Mouse (Mus musculus) spleen, adult 2 months (tissue): ENCODE data around the gene Eef1akmt1. TPM values are rescaled to one million over a fixed set of nuclear protein-coding genes. Genes with fewer than 3 reads are reported as not detected.

Experiments
- DNase-seq, 2 experiments: peaks; one replicate each; pipeline versions ENCODE4 v3.0.0 to v3.0.0-alpha.2; 2012 to 2021; ENCODE audit warnings: low spot score in 2 of 2, low read depth in 1 of 2
- H3K27ac ChIP-seq: fragments of 200-500 bp; 2 replicates; pipeline ENCODE4 v1.5.1; 2012; ENCODE audit warnings: low read length, inconsistent platforms; ENCODE audit not compliant: insufficient read depth
- H3K27me3 ChIP-seq: fragments of 200-500 bp; 2 replicates; pipeline ENCODE4 v1.6.1; 2012; ENCODE audit warnings: mild to moderate bottlenecking, moderate library complexity, low read length, inconsistent platforms; ENCODE audit not compliant: control insufficient read depth, insufficient read depth
- H3K36me3 ChIP-seq: fragments of 200-500 bp; 2 replicates; pipeline ENCODE4 v1.6.1; 2012; ENCODE audit warnings: mild to moderate bottlenecking, low read length, inconsistent platforms; ENCODE audit not compliant: control insufficient read depth, insufficient read depth
- H3K4me1 ChIP-seq: fragments of 200-500 bp; 2 replicates; pipeline ENCODE4 v1.6.1; 2011; ENCODE audit warnings: inconsistent platforms; ENCODE audit not compliant: control insufficient read depth, insufficient read depth, insufficient read length
- H3K4me3 ChIP-seq: fragments of 200-500 bp; 2 replicates; pipeline ENCODE4 v1.5.1; 2011; ENCODE audit warnings: mild to moderate bottlenecking, inconsistent platforms; ENCODE audit not compliant: insufficient read depth, insufficient read length; ENCODE audit errors: extremely low read depth
- CTCF ChIP-seq: fragments of 200-500 bp; IDR thresholded peaks from 2 replicates; pipeline ENCODE4 v1.5.1; 2011; ENCODE audit warnings: mild to moderate bottlenecking, inconsistent platforms; ENCODE audit not compliant: insufficient read depth, insufficient read length, insufficient replicate concordance; ENCODE audit errors: extremely low read depth
- POLR2A ChIP-seq: fragments of 200-500 bp; IDR thresholded peaks from 2 replicates; pipeline ENCODE4 v1.6.1; 2011; ENCODE audit warnings: low read depth, low read length, inconsistent platforms
- WGBS: fragments of 180-500 bp; shearing (Covaris S2); methylation state at CpG from one replicate; pipeline ENCODE4 v1.1.7; 2018; 5-methylcytosine and 5-hydroxymethylcytosine counted together
- polyA plus RNA-seq: library from polyadenylated mRNA; depleted of rRNA; stranded (reverse); fragments of >200 nt; gene quantifications from 2 replicates; pipeline ENCODE4 v1.2.3, GENCODE M21; 2012

Gene Eef1akmt1
- polyA plus RNA-seq, 1 experiment = 7.8 TPM

DNA sequence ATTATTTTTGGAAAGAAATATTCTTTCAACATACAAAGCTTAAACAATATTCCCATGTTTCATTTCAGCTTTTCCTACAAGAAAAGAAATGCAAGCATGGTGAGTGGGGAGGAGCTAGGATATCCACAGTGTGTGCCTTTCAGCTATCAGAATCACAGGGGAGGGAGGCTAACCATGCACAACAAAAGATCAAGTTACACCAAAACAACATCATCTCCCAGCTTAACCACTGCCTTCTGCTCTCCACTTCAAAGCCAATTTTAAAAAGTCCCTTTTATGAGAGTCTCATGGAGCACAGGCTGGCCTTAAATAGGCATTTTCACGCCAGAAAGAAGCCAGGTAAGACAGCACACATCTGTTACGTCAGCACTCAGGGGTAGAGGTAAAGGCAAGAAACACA lies 39.6 kb upstream of the Eef1akmt1 start:
- no peak for DNase-seq
- no peak overlapping the region for H3K4me3 ChIP-seq
- TF ChIP-seq POLR2A = no peak
- no peak for TF ChIP-seq CTCF
- H3K4me1 ChIP-seq = no peaks in the 10 kb centered on the region
- no peaks in the 10 kb centered on the region; the same call in 1 of the 2 replicates for H3K36me3 ChIP-seq
- WGBS = 71% methylated on average over 2 of the region's 2 CpGs
- no peaks in the 10 kb centered on the region for H3K27me3 ChIP-seq
- H3K27ac ChIP-seq = no peak overlapping the region

DNA sequence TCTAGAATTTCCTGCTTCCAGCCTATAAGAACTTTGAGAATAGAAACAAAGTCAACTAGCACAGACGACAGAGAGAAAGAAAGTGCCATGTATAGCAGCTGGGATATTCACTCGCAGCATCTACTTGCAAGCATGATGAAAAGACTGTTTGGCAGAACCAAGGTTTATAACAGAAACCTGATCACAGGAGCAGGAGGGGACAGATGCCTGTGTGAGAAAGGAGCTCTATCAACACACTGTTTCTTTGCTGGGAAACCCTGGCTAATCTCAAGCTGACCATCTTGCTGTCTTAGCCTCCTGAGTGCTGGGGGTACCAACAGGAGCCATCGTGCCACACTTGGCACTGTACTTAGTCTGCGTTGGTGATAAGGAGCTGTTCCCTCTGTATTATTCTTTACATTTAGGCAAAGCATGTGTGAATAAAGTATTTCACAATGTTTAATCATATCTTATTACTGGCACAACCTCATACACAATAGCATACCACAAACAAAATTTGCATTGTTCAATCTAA lies 38.5 kb upstream of the Eef1akmt1 start:
- Histone ChIP-seq H3K27me3 (no peaks in the 10 kb centered on the region), H3K27ac (no peak overlapping the region), H3K4me3 (no peak overlapping the region), H3K36me3 (no peaks in the 10 kb centered on the region; the same call in 1 of the 2 replicates), H3K4me1 (no peaks in the 10 kb centered on the region)
- TF ChIP-seq CTCF (no peak), POLR2A (no peak)
- no peak for DNase-seq
- WGBS = 79% methylated on average over 4 of the region's 4 CpGs

DNA sequence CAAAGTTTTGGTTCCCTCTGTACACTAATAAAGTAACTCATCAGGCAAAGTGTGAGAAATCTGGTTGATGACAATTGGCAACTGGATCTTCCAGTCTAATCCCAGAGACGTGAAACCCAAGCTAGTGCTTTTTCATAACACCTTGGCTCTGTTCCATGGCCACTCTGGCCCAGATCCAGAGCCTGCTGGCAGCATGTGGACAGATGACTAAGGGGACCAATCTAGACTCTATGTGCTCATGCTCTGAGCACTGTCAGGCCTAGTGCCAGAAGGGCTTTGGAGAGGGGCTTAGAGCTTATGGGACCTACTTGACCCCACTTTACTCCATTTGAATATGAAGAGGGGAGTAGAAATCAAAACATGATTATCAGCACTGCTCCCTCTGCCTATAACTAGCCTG lies 36.1 kb upstream of the Eef1akmt1 start:
- Histone ChIP-seq H3K36me3 (peaks cover 4% of the 10 kb centered on the region), H3K27ac (no peak overlapping the region), H3K4me3 (no peak overlapping the region), H3K27me3 (no peaks in the 10 kb centered on the region), H3K4me1 (no peaks in the 10 kb centered on the region)
- no peak for TF ChIP-seq CTCF
- TF ChIP-seq POLR2A = no peak
- peak in 1 of 2 experiments; percentile 12 for DNase-seq
- 71% methylated on average over 1 of the region's 1 CpGs for WGBS

DNA sequence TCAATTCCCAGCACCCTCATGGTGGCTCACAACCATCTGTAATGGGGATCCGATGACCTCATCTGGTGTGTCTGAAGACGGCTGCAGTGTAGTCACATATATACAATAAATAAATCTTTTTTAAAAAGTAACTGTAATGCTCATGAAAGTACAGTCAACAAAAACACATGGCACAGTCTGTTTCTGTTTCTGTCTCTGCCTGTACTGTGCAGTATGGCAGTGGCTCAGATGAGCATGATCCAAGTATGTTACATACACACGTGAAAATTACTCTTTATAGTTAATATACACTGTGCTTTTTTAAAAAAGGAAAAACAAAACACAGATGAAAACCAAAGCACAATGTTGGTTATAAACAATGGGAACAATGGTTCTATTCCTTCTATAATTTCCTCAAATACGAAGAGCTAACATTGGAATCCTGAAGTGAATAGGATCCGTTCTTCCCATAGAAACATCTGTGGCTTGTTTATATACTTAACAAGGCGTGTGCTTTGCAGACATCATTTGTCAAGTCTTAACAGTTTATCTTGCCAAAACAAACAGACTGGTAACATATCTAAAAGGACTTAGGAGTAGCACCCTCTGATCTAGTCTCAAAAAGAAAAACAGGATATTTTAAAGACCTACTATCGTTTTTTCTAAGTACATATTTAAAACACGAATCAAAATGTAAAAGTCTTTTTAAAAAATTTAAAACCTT lies 35.4 kb upstream of the Eef1akmt1 start:
- Histone ChIP-seq H3K27me3 (no peaks in the 10 kb centered on the region), H3K27ac (no peak overlapping the region), H3K4me3 (no peak overlapping the region), H3K4me1 (no peaks in the 10 kb centered on the region), H3K36me3 (peaks cover 4% of the 10 kb centered on the region)
- no peak for TF ChIP-seq CTCF
- TF ChIP-seq POLR2A = no peak
- WGBS = 93% methylated on average over 8 of the region's 8 CpGs
- DNase-seq = no peak

DNA sequence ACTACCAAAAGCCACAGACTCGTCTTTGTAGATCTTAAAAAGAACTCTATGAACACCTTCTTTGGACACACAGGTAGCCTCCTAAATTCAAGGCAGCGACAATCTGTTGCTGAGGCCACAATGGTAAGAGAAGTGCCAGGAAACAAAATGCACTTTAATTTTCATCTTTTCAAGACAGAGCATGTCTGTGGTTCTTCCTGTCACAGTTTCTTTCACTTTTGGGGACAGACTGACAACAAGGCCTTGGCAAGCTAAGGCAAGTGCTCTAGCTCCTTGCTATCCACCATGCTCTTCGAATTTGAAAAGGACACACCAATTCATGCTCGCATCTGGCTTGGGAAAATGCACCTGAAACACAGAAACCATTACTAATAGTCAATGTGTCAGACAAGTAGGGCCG lies 21.9 kb upstream of the Eef1akmt1 start:
- H3K36me3 ChIP-seq = peaks cover 20% of the 10 kb centered on the region
- no peak overlapping the region for H3K4me3 ChIP-seq
- H3K4me1 ChIP-seq = no peaks in the 10 kb centered on the region
- DNase-seq = no peak
- no peak overlapping the region for H3K27ac ChIP-seq
- WGBS = 83% methylated on average over 5 of the region's 5 CpGs
- no peaks in the 10 kb centered on the region for H3K27me3 ChIP-seq
- TF ChIP-seq POLR2A (no peak), CTCF (no peak)

DNA sequence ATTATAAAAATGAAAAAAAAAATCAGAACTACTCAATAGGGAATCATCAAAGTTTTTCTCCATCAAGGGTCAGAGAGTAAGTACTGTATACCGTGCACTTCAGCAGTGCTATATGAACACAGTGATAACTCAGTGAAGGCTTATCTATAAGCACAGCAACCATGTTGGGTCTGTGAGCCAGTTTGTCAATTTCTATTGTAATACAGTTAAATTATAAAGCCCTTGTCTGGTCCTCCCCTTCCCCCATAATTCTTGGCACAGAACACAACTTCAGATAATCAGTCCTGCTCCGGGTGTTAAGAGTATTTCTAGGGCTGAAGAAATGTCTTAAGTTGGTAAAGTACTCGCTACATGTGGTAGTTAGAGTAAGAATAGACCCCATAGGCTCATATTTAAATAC lies 20.4 kb upstream of the Eef1akmt1 start:
- WGBS = 92% methylated on average over 3 of the region's 3 CpGs
- H3K36me3 ChIP-seq = peaks cover 20% of the 10 kb centered on the region
- no peaks in the 10 kb centered on the region for H3K4me1 ChIP-seq
- no peaks in the 10 kb centered on the region for H3K27me3 ChIP-seq
- H3K27ac ChIP-seq = no peak overlapping the region
- H3K4me3 ChIP-seq = no peak overlapping the region
- DNase-seq = no peak
- TF ChIP-seq CTCF (no peak), POLR2A (no peak)

DNA sequence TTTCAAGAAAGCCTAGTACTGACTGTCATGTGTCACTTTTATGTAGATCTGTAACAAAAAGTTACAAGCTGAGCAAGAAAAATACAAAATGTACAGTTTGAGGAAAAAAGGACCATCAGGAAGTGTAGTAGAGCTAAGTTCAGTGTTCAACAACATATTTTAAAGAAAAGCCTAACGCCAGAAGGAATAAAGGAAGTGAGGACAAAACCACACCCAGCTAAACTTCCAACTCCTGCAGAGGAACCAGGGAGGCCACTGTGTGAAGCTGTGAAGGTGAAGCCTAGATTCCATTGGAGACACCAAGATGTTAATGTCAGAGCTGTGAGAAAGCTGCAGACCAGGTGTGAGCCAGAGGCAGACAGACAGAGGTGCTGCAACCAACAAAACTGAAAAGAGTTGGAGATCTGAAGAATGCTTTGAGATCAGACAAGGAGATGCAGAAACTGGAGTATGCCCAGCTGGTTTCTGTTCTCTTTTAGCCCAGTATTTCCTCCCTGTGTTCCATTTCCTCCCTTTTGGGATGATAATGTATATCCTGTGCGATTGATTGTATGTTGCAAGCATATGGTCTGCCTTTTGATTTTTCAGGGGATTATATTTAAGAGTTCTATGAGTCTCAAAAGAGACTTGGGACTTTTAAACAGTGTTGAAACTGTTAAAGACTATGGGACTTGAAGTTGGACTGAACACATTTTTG lies 5.1 kb upstream of the Eef1akmt1 start:
- Histone ChIP-seq H3K27me3 (no peaks in the 10 kb centered on the region), H3K4me3 (no peak overlapping the region), H3K36me3 (peaks cover 3% of the 10 kb centered on the region), H3K4me1 (no peaks in the 10 kb centered on the region), H3K27ac (no peak overlapping the region)
- no peak for DNase-seq
- no peak for TF ChIP-seq POLR2A
- TF ChIP-seq CTCF = no peak
- WGBS = 81% methylated on average over 2 of the region's 2 CpGs
